Mouse (Mus musculus) telencephalon, adult 2 months (tissue): ENCODE results near the gene Proser3.
"Not testable (repeated sequence)": the region's sequence is repeated elsewhere in the genome, so short reads cannot be mapped to it uniquely, and the experiment has no call there.

Source experiments
- DNase-seq: peaks from one replicate; pipeline ENCODE4 v3.0.0-alpha.2; 2011; ENCODE audit warnings: low read depth, low spot score

Proser3 gene

GRCm38 (mm10) chr7:30544327-30544726 is 7.8 kb downstream of the Proser3 start:
- no peak for DNase-seq

- DNase-seq: no peak
Measured at GRCm38 (mm10) chr7:30540572-30540971, 11.5 kb downstream of the Proser3 start.

- peak; percentile 97 for DNase-seq
Measured at GRCm38 (mm10) chr7:30534633-30535577, 17.2 kb downstream of the Proser3 start, which contains the start of gene Arhgap33. Gene Arhgap33, minus strand, starts transcription at chr7:30535060.

- DNase-seq: no peak
Measured at GRCm38 (mm10) chr7:30533941-30534632, 18.0 kb downstream of the Proser3 start.

GRCm38 (mm10) chr7:30532931-30533330 is 19.2 kb downstream of the Proser3 start:
- DNase-seq: no peak

- DNase-seq: peak; percentile 93
Measured at GRCm38 (mm10) chr7:30531291-30531815, 20.7 kb downstream of the Proser3 start.

DNA sequence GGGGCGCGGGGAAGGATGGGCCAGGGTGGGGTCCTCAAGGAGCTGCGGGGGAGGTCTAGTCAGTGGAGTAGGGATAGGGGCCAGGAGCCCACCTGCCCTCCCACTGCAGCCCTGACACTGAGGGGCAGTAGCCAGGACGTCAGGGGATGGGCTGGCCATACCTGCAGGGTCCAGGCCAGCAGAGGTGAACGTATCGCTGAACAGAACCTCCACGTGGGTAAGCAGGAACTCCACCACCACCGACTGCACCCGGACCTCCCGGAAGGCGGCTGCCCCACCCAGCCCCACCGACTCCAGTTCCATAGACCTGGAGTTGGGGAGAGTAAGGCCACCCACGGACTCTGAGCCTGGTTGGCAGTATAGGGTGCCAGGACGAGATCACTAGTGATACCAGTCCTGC is 25.1 kb downstream of the Proser3 start:
- no peak for DNase-seq

DNA sequence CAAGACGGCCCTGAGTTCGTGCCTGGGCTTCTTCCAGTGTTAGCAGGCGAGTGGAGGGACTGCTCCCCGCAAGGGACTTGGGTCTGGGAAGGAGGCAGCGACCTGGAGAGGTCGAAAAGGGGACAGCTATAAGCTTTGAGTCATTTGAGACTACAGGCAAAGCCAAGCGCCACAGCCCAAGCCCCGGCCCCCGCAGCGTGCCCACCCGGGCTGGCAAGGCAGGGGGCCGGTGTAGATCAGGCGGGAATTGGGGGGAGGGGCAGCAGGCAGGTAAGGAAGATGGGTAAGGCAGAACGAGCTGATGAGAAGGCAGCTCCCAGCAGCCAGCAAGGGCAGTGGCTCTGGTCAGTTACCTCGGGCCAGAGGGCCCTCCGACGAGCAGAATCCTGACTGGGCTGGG is 25.7 kb downstream of the Proser3 start:
- DNase-seq: no peak

DNA sequence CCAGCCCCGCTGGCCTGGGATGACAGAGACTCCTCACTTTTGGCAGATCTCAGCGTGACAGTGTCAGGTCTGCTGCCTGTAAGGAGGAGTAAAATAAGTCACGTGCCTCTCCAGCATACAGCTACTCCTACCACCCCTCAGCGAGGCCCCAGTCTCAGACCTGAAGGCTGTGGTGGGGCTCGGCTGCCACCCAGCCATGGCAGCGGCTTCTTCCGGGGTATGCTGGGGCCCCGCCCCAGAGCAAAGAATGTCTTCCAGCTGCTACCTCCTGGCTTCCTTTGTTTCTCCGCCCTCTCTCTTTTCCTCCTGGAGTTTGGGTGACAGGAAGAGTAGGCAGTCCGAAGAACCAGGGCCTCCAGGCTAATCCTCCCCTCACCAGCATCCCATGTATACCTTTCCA is 26.1 kb downstream of the Proser3 start:
- no peak for DNase-seq

DNA sequence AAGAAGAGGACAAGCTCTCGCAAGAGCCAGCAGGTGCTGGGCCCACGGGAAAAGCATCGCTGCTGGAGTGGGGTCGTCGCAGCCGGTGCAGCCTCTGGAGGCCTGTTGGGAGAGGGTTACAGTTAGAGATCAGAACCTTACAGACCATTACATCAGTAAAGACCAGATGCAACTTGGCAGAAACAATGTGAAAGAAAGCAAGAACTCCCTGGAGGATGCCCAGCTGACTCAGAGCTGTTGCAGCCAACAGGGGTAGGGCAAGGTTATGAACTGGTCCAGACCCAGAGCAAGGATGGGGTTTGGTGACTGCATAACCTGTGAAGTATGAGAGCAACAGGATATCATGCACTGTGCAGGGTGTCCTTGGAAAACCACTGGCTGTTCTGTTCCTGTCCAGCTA is 27.6 kb downstream of the Proser3 start:
- DNase-seq: no peak

DNA sequence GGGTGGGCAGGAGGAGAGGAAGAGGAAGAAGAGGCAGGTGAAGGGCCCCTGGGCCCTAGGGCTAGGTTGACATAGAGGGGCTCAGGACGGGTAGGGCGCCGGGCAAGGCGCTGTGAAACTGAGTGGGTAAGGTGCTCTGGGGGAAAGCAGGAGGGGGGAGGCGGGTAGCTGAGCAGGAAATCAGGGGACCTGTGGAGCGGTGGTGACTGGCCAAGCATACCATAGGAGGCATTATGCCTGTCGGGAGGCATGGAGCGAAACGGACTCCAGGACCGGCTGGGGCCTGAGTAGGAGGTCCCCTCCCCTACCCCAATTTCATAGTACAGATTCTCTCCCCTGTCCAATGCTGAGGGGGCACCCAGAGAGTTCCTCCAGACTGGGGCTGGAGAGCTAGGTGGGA is 29.2 kb downstream of the Proser3 start:
- DNase-seq: no peak

DNA sequence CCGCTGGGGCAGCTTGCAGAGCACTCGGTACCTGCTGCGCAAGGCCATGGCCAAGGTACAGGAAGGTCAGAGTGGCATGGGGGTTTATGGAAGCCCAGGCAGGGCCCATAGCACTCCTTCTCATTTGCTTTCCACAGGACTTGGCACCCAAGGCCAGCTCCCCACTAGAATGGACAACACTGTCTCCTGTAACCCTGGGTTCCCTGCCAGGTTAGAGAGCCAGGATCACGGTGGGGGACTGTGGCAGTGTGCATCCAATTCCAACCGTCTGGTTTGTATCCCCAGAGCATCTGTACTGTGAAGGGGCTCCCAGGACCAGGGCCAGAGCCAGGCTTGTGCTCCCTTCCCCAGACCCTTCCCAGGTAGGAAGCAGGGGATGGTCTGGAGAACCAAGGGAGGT is 31.2 kb downstream of the Proser3 start:
- no peak for DNase-seq

DNA sequence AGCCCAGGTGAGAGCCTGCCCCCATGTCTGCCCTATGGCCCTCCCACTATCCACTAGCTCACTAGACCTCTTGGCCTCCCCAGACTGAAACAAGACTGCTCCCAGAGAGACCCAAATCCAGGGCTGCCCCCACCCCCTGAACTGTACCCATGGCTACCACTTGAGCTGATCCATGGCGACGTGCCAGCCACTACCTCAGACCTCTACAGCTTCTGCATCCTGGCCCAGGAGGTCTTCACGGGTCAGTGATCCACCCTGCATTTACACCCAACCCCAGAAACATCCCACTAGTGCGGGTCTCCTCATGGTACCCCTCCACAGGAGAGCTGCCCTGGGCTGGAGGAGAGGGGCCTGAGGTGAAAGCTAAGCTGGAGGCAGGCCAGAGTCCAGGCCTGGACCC is 31.7 kb downstream of the Proser3 start:
- DNase-seq: no peak

- DNase-seq: no peak
Measured at GRCm38 (mm10) chr7:30518325-30518724, 33.8 kb downstream of the Proser3 start.

DNA sequence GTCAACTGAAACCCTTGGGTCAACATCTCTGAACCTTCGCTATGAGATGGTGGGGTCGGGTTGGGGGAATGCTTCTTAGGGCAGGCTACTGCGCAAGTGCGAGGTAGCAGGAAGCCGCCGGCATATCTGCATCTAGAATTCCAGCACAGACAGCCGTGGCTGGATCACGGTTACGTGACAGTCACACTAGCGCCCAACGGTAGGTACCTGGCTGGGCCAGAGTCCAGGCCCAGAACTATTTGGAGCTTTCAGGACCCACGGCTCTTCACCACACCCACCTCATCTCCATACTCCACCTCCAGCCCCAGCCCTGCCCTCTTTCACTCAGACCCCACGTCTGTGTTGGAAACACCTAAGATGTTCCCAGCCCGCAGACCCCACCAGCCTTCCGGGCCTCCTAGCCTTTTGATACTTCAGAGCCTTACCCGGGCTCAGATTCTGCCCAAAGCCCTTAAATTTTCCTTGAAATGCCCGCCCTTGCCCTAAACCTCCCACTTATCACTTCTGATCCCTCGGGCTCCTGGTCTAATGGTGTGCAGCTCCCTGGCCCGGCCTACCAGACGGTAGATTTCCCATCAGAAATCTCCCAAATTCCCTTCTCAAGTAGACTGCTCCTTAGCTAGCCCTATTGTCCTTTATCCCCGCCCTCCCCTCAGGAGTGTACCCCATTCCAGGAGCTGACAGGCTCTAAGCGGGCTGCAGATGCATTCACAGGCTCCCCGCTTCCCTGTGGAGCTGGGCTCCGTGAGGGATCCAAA is 36.9 kb downstream of the Proser3 start:
- DNase-seq: no peak

DNA sequence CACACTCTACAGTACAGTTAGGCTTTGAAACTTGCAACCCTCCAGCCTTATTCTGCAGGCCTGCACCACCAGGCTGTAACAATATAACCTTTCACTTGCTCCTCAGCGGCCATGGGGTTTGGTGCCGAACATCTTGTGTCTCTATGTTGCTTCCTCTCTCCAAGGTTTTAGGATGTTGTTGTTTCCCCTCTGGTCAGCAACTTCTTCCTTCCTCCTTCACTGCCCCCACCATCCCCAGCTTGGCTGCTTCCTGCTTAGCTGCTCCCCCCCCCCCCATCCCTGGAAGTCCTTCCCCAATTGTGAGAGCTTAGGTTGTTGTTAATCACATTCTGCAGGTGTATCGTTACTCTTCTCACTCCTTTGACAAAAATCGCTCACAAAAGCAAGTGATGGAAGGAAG is 44.0 kb downstream of the Proser3 start:
- no peak for DNase-seq

DNA sequence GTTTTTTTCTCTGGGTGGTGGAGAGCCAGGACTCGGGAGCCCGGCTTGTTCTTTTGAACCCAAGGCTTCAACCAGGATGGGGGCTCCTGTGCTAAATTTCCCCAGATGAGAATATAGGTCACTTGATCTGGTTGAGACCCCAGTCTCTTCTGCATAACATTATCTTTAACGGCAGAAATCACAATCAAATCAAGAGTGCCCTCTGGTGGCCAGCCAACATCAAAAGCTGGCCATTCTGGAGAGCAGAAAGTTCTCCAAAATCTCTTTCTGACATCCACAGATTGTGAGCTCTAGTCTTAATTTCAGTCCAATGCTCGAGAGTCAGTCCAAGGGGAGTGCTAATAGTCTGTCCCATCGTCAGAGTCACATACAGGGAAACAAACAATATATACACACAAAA is 50.9 kb downstream of the Proser3 start:
- not testable (repeated sequence) for DNase-seq

GRCm38 (mm10) chr7:30495506-30496042 is 56.5 kb downstream of the Proser3 start:
- not testable (repeated sequence) for DNase-seq

DNA sequence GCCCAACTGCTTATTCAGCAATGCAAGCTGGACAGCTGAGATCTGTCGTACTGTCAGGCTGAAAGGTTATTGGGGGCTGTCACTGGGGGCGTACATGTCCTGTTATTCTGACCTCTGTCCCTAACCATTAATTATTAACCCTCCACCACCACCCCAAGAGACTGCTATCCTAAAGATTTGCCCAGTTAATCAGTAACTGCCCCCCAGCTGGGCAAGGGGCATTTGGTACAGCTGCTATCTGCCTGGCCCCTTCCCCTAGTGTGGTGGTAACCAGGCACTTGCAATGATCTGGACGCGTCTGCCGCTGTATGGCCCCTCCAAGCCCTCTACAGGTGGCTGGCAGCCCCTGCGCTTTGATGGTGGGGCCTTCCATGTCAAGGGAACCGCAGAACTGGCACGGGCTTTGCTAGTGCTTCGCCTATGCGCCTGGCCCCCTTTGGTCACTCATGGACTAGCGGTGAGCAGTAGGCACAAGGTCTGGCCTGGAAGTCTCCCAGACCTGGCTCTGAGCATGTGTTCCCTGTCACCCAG is 58.6 kb downstream of the Proser3 start, which contains the start of gene Prodh2:
Prodh2 (plus strand) TSS at position 222 of the 531 bp plus-strand sequence.
- no peak for DNase-seq

- DNase-seq: no peak
Measured at GRCm38 (mm10) chr7:30492765-30493164, 59.3 kb downstream of the Proser3 start.

- no peak for DNase-seq
Measured at GRCm38 (mm10) chr7:30490957-30491307, 61.2 kb downstream of the Proser3 start.
